Mouse (Mus musculus) layer of hippocampus, adult 18-20 months (tissue): Measurements from ENCODE around the gene Atp6v0a1. TPM values are rescaled to one million over a fixed set of nuclear protein-coding genes. Genes with fewer than 3 reads are reported as not detected.

Source experiments
- DNase-seq, 2 experiments: peaks; one replicate each; pipeline ENCODE4 v3.0.0; 2022; ENCODE audit warnings: low spot score in 2 of 2
- total RNA-seq, 2 experiments: library from RNA; stranded (reverse); gene quantifications; 2 replicates each; pipeline ENCODE4 v1.2.3; 2021

Atp6v0a1 gene
- total RNA-seq, 2 experiments from 2014 or later = 421 to 426 TPM

- no peak for DNase-seq
Observed at GRCm38 (mm10) chr11:101059473-101059872, 50.2 kb downstream of the Atp6v0a1 start.

- peak; percentile 61 to 74 for DNase-seq
Observed at GRCm38 (mm10) chr11:101060126-101060525, 50.9 kb downstream of the Atp6v0a1 start.

- no peak for DNase-seq
Observed at GRCm38 (mm10) chr11:101061049-101061448, 51.8 kb downstream of the Atp6v0a1 start.

GRCm38 (mm10) chr11:101062165-101062884 lies 53.1 kb downstream of the Atp6v0a1 start:
- peak; percentile 67 to 78 for DNase-seq

GRCm38 (mm10) chr11:101062971-101063675 lies 53.9 kb downstream of the Atp6v0a1 start:
- no peak for DNase-seq

GRCm38 (mm10) chr11:101063676-101064327 lies 54.5 kb downstream of the Atp6v0a1 start:
- DNase-seq = peak; percentile 61 to 78

GRCm38 (mm10) chr11:101064462-101064861 lies 55.2 kb downstream of the Atp6v0a1 start:
- DNase-seq = no peak

- no peak for DNase-seq
Observed at GRCm38 (mm10) chr11:101065002-101065401, 55.8 kb downstream of the Atp6v0a1 start.

GRCm38 (mm10) chr11:101066549-101067412 lies 57.5 kb downstream of the Atp6v0a1 start:
- DNase-seq = peak; percentile 67 to 84

- peak; percentile 93 to 96 for DNase-seq
Observed at GRCm38 (mm10) chr11:101069391-101070188, 60.3 kb downstream of the Atp6v0a1 start, which contains the start of gene Naglu. TSS of gene Naglu (plus strand) at chr11:101070012.

GRCm38 (mm10) chr11:101070189-101070527 lies 60.9 kb downstream of the Atp6v0a1 start:
- DNase-seq = no peak

GRCm38 (mm10) chr11:101070987-101071386 lies 61.7 kb downstream of the Atp6v0a1 start:
- DNase-seq = no peak

GRCm38 (mm10) chr11:101071810-101072428 lies 62.7 kb downstream of the Atp6v0a1 start:
- DNase-seq = no peak

GRCm38 (mm10) chr11:101078121-101078520 lies 68.9 kb downstream of the Atp6v0a1 start, which contains the start of gene Hsd17b1:
TSS of gene Hsd17b1 (plus strand) at chr11:101078411.
- no peak for DNase-seq

- no peak for DNase-seq
Observed at GRCm38 (mm10) chr11:101079746-101080145, 70.5 kb downstream of the Atp6v0a1 start.

- no peak for DNase-seq
Observed at GRCm38 (mm10) chr11:101080421-101080820, 71.2 kb downstream of the Atp6v0a1 start.

- no peak for DNase-seq
Observed at GRCm38 (mm10) chr11:101081659-101082058, 72.4 kb downstream of the Atp6v0a1 start.

- peak; percentile 84 to 95 for DNase-seq
Observed at GRCm38 (mm10) chr11:101082208-101083082, 73.2 kb downstream of the Atp6v0a1 start, which contains the start of gene Coasy. TSS of gene Coasy (plus strand) at chr11:101082565.
